Mouse (Mus musculus) right cerebral cortex, adult 18-20 months (tissue): ENCODE data around the gene Cfap97d2.

ENCODE experiments used
- DNase-seq: peaks from one replicate; pipeline ENCODE4 v3.0.0; 2022; ENCODE audit warnings: mixed read lengths

Cfap97d2 gene

GRCm38 (mm10) chr8:13753680-13754079 lies 48.0 kb downstream of the Cfap97d2 start:
- peak; percentile 21 for DNase-seq

- DNase-seq = no peak
Measured at GRCm38 (mm10) chr8:13756480-13756879, 50.8 kb downstream of the Cfap97d2 start.

GRCm38 (mm10) chr8:13756982-13757804 lies 51.5 kb downstream of the Cfap97d2 start, which contains the start of gene Cdc16:
TSS of gene Cdc16 (plus strand) at chr8:13757676.
- peak; percentile 87 for DNase-seq

DNA sequence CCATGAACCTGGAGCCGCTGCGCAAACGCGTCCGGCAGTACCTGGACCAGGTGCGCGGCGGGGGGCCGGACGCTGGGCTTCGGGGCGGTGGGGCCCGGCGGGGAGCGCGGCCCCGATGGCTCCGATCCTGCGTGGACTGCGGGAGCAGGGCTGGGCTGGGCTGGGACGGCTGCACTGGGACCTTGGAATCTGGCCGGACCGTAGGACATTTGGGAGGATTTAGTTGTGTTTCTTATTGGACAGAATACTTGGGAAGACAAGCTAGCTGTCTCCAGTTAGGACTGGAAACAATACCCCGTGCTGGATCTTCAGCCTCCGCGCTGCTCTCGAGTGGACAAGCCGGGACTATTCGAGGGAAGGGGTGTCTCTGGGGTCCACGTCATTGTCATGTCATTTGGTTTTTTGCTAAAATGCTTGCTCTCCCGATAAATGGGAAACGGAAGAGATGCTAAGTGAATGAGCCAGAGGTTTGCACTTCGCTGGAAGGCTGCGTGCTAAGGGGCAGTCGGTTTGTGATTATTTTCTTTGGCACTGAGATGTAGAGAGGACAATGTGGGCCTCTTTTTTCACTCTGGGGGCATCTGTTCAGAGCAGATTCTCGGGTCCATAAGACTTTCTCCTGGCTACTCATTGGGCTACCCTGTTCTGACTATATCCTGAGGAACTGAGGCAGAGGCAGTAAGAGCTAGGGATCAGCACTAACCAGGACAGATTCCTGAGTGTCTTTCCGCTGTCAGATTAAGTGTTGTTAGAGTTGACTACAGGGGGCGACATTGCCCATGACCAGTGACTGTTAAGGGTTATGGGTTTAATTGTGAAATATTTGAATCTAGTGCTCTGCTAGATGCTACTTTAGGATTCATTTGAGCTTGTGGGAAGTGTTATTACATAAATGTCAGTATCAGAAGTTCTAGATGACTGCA lies 52.4 kb downstream of the Cfap97d2 start:
- peak; percentile 29 for DNase-seq

DNA sequence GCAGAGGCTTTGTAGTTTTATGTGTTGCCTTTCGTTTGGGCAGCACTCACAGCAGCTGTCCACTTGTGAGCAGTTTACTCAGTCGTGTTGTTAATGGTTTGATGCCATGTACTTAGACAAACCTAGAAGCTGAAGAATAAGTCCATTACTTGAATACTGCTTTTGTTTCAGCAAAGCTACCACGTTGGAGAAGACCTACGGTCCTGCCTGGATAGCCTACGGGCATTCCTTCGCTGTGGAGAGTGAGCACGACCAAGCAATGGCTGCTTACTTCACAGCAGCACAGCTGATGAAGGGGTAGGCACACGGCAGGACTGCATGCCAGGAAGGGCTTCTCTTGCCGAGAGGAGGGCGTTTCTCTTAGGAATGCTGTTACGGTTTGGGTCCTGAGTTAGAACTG lies 63.5 kb downstream of the Cfap97d2 start:
- DNase-seq = no peak

DNA sequence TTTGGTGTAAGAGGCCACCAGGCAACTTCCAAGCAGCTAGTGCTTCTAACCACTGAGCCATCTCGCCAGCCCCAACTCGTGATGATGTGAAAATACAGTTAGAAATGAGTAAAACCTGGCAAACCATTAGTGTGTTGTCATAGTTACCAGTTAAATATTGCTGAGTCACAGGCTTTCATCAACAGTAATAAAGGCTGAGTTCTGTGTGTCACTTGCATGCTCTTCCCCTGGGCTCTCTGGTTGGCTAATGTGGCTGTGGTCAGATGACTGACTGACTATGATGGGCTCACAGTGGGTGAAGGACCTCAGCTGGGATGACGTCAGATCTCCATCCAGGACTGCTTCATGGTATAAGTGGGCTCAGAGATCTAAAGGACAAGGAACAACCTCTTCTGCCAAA lies 74.8 kb downstream of the Cfap97d2 start:
- no peak for DNase-seq

- peak; percentile 93 for DNase-seq
Measured at GRCm38 (mm10) chr8:13785250-13785763, 79.6 kb downstream of the Cfap97d2 start, which contains the start of gene Upf3a. TSS of gene Upf3a (plus strand) at chr8:13785615.

- DNase-seq = peak; percentile 93
Measured at GRCm38 (mm10) chr8:13785764-13786299, 80.1 kb downstream of the Cfap97d2 start.

DNA sequence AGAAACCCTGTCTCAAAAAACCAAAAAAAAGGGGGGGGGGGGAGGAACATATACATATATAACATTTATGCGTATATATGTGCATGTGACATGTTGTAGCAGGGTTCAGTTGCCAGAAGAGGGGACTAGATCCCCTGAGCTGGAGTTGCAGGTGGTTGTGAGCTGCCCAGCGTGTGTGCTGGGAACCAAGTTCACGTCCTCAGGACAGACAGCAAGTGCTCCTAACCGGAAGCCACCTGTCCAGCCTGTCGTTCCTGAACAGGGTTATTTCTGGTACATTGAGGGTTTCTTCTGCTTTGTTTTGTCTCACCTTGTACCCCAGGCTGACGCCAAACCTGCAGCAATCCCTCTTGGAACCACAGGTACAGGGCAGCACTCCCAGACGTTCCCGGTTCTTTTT lies 83.9 kb downstream of the Cfap97d2 start:
- no peak for DNase-seq
